Mouse (Mus musculus) ES-Bruce4 (cell line): ENCODE measurements around the gene Emsy.

Experiments
- CTCF ChIP-seq: IDR thresholded peaks from one replicate; pipeline ENCODE4 v1.8.1; 2011; ENCODE audit warnings: low read depth, low read length
- EP300 ChIP-seq: IDR thresholded peaks from 2 replicates; pipeline ENCODE4 v1.6.1; 2011; ENCODE audit warnings: low read depth, low read length; ENCODE audit not compliant: insufficient read depth

DNA sequence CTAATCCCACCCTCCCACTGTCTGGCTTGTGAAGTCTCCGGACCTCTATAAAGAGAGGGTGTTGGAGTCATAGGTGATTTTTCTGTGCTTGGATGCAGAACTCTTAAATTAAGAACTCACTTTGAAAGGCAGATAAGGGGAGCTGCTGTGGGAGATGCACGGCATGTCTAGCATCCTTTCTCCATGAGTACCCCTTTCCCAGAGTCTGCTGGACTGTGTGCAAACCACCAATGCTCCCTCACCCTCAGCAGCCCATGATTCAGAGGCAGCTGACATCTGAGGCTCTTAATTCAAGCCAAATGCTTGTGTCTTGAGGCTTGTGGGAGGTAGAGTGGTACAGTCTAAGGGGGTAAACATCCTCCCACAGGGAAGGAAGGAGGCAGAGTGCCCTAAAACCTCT lies 115.7 kb downstream of the Emsy start:
- TF ChIP-seq CTCF = no peak
- no peak for TF ChIP-seq EP300
